Mouse (Mus musculus): ENCODE measurements at regions not wholly inside any gene's neighbourhood (a gene's known extent, or its start where the extent isn't known, plus 50 kb on each side); places are given as distances from the start of the nearest gene placed in this dataset.

GRCm38 (mm10) chr14:101359860-101360259 lies 159.7 kb upstream of the Prr30 start:
- TF ChIP-seq CTCF (IDR thresholded peaks at IDR 0.05; ENCODE audit: extremely low read depth, insufficient read depth, low read length) (no peak), POLR2A (IDR thresholded peaks at IDR 0.05; ENCODE audit: extremely low read depth, insufficient read depth, low read length) (no peak)
